Mouse (Mus musculus) megakaryocyte-erythroid progenitor cell, adult 5-6 weeks (primary cell): ENCODE data around the gene Amy2a3. TPM values are rescaled to one million over a fixed set of nuclear protein-coding genes. Genes with fewer than 3 reads are reported as not detected.
"Not testable (repeated sequence)": the region's sequence is repeated elsewhere in the genome, so short reads cannot be mapped to it uniquely, and the experiment has no call there.

Source experiments
- ATAC-seq: replicated peaks from 2 replicates; pipeline ENCODE4 v1.8.0; 2016; ENCODE audit warnings: mild to moderate bottlenecking, inconsistent platforms; ENCODE audit not compliant: severe bottlenecking, poor library complexity, low FRiP score, low TSS enrichment
- total RNA-seq, 2 experiments: library from RNA; stranded (forward) in 1 of 2; stranded (reverse) in 1 of 2; fragments of 200-1000, 215-1000 nt in 1 of 2; fragments of >200 nt in 1 of 2; fragmentation: Nextera tagmentation in 1 of 2; gene quantifications; 2 replicates each; pipeline ENCODE4 v1.2.3; 2014 to 2017

The Amy2a3 gene
- total RNA-seq (2014; fragmentation: Nextera tagmentation) = not detected in 2 replicates
- total RNA-seq (2017) = not detected in 2 replicates

DNA sequence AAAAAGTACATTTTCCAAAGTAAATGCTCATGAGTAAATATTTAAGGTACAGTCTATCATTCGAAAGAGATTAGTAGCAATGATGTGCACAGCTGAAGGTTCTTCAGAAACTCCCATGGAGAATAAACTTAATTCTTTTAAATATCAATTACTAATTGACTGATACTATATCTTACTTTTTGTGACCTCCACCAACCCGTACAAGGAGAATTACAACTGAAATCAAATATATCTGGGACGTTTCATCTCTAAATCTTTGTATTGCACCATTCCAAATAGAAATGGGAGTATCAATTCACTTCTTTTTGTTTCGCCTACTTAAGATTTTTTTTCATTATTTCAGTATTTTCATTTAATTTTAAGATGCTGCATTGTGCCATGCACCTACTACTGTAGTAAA is at the start of gene Amy2a3:
Gene Amy2a3, minus strand, starts transcription at position 101 of the 400 bp plus-strand sequence.
- not testable (repeated sequence) for ATAC-seq

DNA sequence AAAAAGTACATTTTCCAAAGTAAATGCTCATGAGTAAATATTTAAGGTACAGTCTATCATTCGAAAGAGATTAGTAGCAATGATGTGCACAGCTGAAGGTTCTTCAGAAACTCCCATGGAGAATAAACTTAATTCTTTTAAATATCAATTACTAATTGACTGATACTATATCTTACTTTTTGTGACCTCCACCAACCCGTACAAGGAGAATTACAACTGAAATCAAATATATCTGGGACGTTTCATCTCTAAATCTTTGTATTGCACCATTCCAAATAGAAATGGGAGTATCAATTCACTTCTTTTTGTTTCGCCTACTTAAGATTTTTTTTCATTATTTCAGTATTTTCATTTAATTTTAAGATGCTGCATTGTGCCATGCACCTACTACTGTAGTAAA is 32.7 kb upstream of the Amy2a3 start, which contains the start of gene Amy2a2:
Gene Amy2a2, minus strand, starts transcription at position 101 of the 400 bp plus-strand sequence.
- ATAC-seq = not testable (repeated sequence)

DNA sequence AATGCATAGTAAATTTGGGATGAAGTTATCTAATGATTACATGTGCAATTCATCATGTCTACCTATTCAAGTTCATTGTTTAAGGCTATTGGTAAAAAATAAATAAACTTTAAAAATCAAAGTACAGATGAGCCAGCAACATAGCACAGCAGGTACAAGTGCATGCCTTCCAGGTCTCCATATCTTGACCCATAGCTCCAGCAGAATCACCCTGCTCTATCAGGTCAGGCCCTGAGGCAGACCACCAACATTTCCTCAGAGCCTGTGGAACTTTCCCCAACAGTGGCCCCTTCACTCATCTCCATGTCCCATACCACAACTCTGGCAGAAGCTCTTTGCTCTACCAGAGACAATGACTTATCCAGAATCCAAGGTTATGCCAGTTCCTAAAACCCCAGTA is 21.6 kb upstream of the Amy2a3 start:
- not testable (repeated sequence) for ATAC-seq

DNA sequence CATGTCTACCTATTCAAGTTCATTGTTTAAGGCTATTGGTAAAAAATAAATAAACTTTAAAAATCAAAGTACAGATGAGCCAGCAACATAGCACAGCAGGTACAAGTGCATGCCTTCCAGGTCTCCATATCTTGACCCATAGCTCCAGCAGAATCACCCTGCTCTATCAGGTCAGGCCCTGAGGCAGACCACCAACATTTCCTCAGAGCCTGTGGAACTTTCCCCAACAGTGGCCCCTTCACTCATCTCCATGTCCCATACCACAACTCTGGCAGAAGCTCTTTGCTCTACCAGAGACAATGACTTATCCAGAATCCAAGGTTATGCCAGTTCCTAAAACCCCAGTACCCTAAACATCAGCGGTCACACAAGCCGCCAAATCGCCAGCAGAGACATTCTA is 10.9 kb downstream of the Amy2a3 start:
- ATAC-seq = not testable (repeated sequence)

DNA sequence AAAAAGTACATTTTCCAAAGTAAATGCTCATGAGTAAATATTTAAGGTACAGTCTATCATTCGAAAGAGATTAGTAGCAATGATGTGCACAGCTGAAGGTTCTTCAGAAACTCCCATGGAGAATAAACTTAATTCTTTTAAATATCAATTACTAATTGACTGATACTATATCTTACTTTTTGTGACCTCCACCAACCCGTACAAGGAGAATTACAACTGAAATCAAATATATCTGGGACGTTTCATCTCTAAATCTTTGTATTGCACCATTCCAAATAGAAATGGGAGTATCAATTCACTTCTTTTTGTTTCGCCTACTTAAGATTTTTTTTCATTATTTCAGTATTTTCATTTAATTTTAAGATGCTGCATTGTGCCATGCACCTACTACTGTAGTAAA is 32.5 kb downstream of the Amy2a3 start, which contains the start of gene Amy2a4:
Gene Amy2a4, minus strand, starts transcription at position 101 of the 400 bp plus-strand sequence.
- ATAC-seq = not testable (repeated sequence)

DNA sequence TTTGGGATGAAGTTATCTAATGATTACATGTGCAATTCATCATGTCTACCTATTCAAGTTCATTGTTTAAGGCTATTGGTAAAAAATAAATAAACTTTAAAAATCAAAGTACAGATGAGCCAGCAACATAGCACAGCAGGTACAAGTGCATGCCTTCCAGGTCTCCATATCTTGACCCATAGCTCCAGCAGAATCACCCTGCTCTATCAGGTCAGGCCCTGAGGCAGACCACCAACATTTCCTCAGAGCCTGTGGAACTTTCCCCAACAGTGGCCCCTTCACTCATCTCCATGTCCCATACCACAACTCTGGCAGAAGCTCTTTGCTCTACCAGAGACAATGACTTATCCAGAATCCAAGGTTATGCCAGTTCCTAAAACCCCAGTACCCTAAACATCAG is 43.6 kb downstream of the Amy2a3 start:
- ATAC-seq = not testable (repeated sequence)

DNA sequence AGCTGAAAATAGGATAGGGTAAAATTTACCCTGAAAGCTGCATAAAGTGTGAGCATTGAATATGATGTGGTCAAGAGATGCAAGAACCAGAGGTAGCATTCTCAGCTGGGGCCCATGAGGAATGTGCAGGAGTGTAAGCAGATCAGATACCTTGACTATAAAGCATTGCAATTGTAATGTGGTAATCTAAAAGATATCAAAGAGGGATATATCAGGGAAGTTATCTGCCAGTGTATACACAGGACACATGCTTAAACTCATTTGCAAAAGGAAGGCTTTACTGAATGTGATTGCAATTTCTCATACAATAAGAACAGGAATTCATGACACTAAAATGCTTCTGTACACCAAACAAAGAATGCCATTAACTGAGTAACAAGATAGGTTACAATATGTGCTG is 44.3 kb downstream of the Amy2a3 start:
- ATAC-seq = not testable (repeated sequence)

Other genes with a start within 250 kb of the Amy2a3 start
- not detected in 2 replicates for gene Amy2a5, start 65.2 kb downstream of the Amy2a3 start, total RNA-seq (2014; fragmentation: Nextera tagmentation)
- gene Amy2a5, start 65.2 kb downstream of the Amy2a3 start, total RNA-seq (2017) = not detected in 2 replicates
- gene Amy2a4, start 32.6 kb downstream of the Amy2a3 start, total RNA-seq (2014; fragmentation: Nextera tagmentation) = not detected in 2 replicates
- gene Amy2a4, start 32.6 kb downstream of the Amy2a3 start, total RNA-seq (2017) = not detected in 2 replicates
- not detected in 2 replicates for gene Amy2a2, start 32.6 kb upstream of the Amy2a3 start, total RNA-seq (2014; fragmentation: Nextera tagmentation)
- gene Amy2a2, start 32.6 kb upstream of the Amy2a3 start, total RNA-seq (2017) = not detected in 2 replicates
- gene Amy2a1, start 208.4 kb upstream of the Amy2a3 start, total RNA-seq (2014; fragmentation: Nextera tagmentation) = not detected in 2 replicates
- gene Amy2a1, start 208.4 kb upstream of the Amy2a3 start, total RNA-seq (2017) = not detected in 2 replicates